Mouse (Mus musculus) heart, postnatal 14 days (tissue): Measurements from ENCODE around the gene Wsb1. TPM values are rescaled to one million over a fixed set of nuclear protein-coding genes. Genes with fewer than 3 reads are reported as not detected.
A peak's percentile ranks its signal among the peaks of the same experiment; 100 is the strongest.
"Not testable (repeated sequence)": the region's sequence is repeated elsewhere in the genome, so short reads cannot be mapped to it uniquely, and the experiment has no call there.

Experiments
- DNase-seq, 2 experiments: peaks; one replicate each; pipeline ENCODE4 v3.0.0; 2021 to 2022
- intact Hi-C: fragments of 180-260 bp; cut with DNase I; formaldehyde crosslinking; loops from one replicate; pipeline ENCODE4 v1.15.1; 2025
- total RNA-seq, 2 experiments: library from RNA; stranded (reverse); gene quantifications; 2 replicates each; pipeline ENCODE4 v1.2.3; 2021

The Wsb1 gene
- total RNA-seq, 2 experiments from 2014 or later: 25.3 to 27.7 TPM

- peak; percentile 14 to 45 for DNase-seq
- intact Hi-C loops: no loop called here
Observed at GRCm38 (mm10) chr11:79279732-79280405, 25.4 kb upstream of the Wsb1 start.

- DNase-seq: no peak
- intact Hi-C loops: no loop called here
Observed at GRCm38 (mm10) chr11:79273757-79274156, 19.3 kb upstream of the Wsb1 start.

GRCm38 (mm10) chr11:79273039-79273438, 18.6 kb upstream of the Wsb1 start:
- DNase-seq: no peak
- intact Hi-C loops: no loop called here

DNA sequence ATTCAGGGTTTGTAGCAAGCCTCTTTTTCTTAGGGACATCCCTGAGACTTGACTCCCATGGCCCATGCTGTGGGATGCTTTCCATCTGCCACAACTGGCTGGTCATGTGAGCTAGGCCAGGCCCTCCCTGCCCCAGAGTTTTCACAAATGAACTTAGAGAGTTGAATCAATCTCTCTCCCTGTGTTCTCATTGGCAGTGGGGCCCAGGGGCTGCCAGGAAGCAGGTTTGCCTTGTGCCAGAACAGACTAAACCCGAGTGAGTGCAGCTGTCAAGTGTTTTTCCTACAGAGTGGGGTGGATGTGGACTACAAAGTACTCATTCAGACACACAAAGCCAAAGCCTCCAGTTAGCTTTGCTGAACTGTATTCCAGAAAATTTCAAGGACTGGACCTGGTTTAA, 12.7 kb upstream of the Wsb1 start:
- DNase-seq: peak; percentile 44 to 59
- intact Hi-C loops: no loop called here

DNA sequence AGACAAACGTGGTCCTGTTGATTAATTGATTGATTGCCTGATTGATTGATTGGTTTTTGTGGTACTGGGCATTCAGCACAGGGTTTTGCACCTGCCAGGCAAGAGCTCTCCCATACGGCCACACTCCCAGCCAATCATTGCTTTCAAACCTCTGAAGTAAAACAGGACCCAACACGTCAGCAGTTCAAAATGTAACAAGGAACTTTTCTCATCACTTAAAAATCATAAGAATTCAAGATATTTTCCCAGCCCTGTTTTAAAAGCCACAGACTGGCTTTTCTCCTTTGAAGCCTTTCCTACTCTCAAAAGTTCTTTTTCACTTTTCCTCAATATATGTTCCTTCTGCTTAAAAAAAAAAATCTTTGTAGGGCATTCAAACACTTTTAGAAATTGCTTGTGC, 9.9 kb upstream of the Wsb1 start:
- DNase-seq: no peak
- intact Hi-C loops: no loop called here

GRCm38 (mm10) chr11:79260126-79260525, 5.7 kb upstream of the Wsb1 start:
- DNase-seq, intact Hi-C loops: not testable (repeated sequence)

GRCm38 (mm10) chr11:79258738-79259137, 4.3 kb upstream of the Wsb1 start:
- no peak for DNase-seq
- intact Hi-C loops: no loop called here

GRCm38 (mm10) chr11:79253542-79254390, 705 bp downstream of the Wsb1 start:
- peak; percentile 62 for DNase-seq
- intact Hi-C loops: loop anchor here (2.0 to 5.0 kb wide), 2 partner anchors 29 to 34 kb away; no protein-coding TSS in a partner anchor

DNA sequence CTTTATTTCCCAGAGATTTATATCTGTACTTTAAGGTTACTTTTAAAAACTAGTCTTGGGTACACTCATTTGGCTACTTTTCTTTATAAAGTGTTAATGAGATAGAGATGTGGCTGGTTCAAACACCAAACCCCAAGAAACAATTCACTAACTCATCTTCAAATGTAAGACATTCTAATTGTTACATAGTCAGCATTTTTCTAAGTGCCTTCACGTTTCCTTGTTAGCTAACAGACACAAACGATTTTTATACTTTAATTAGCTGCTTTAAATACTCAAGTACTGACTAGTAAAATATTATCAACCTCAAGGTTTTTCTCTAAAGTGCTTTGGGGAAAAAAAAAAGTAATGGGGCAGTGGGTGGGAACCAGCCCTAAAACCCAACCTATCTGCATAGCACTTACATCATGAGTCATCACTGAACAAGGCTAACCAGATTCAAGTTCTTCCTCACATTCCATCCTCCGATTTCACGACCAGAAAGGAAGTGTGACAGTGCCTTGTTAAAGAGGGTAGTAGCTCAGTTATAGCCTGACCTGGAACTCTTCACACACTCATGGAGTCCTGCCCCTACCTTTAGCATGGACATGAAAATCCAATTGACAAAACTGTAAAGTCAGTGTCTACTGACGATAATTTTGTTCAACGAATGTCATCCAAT, 1.5 kb downstream of the Wsb1 start:
- peak in 1 of 2 experiments; percentile 15 for DNase-seq
- intact Hi-C loops: loop anchor here (5.0 kb wide), 1 partner anchor 34 kb away; no protein-coding TSS in a partner anchor

DNA sequence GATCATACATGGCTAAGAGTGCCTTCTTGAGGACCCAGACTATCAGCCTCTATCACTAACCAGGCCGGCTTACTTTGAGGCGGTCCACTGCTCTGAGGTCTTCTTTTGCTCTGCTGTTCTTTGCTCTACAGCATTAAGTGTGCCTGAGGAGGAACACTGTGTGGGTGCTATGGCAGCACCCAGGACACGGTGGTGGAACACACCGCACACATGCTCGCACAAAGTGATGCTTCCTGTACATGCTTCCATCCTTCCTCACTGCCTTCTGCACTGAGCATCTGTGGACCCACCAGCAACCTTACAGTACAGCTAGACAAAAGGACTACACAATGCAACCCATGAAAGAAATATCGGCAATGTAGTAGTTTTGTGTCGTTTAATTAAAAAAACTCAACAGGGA, 15.4 kb downstream of the Wsb1 start:
- DNase-seq: peak in 1 of 2 experiments; percentile 1
- intact Hi-C loops: no loop called here

DNA sequence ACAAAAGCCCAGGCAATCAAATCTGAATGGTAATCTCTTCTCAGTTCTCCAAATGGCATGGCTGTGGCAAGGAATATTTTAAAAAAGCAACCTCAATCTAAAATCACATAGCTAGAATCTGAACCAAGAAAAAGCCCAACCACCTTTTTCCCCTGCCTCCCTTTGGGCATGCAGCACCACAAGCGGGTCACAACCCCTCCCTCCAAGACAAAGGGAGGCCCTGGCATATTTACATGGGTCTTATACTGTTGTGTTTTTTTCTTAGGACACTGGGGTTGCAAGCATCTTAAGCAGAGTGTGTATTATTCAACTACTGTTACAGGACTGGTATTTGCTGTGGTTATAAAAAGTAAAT, 16.1 kb downstream of the Wsb1 start:
- intact Hi-C loops: no loop called here

DNA sequence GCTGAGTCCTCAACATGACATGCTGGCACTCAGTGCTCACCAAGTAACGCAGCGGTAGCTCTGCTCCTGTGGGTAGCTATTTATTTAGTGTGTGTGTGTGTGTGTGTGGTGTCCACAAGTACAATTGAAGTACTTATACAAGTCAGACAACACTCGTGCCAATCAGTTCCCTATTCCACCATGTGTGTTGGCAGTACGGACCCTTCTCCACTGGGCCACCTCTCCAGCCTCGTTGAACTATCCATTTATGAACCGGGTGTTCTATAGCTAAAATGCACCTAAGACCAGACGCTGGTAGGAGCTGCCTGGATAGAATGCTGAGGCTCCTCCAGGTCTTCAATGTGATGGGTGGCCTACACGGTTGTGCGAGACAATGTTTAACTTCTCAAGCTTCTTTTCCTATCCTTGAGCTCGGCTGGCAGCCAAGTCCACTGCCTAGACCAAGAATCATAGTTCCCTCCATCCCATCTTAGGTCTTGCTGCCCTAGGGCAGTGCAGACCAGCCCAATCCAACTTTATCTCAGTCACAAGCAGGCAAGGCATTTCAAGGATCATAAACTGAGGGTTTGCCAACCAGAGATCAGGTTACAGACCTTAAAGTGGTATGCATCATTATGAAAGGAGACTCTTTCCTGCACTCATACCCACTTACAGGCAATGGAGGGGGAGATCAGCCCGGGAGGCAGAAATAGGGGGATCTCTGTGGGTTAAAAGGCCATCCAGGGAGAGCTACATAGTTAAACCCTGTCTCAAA, 16.6 kb downstream of the Wsb1 start:
- intact Hi-C loops: no loop called here
- DNase-seq: peak; percentile 34 to 42

More for the DNA sequence above, 16.1 kb downstream of the Wsb1 start:
- peak; percentile 39 to 72 for DNase-seq

- DNase-seq: no peak
- intact Hi-C loops: no loop called here
Observed at GRCm38 (mm10) chr11:79230251-79230570, 24.3 kb downstream of the Wsb1 start.

DNA sequence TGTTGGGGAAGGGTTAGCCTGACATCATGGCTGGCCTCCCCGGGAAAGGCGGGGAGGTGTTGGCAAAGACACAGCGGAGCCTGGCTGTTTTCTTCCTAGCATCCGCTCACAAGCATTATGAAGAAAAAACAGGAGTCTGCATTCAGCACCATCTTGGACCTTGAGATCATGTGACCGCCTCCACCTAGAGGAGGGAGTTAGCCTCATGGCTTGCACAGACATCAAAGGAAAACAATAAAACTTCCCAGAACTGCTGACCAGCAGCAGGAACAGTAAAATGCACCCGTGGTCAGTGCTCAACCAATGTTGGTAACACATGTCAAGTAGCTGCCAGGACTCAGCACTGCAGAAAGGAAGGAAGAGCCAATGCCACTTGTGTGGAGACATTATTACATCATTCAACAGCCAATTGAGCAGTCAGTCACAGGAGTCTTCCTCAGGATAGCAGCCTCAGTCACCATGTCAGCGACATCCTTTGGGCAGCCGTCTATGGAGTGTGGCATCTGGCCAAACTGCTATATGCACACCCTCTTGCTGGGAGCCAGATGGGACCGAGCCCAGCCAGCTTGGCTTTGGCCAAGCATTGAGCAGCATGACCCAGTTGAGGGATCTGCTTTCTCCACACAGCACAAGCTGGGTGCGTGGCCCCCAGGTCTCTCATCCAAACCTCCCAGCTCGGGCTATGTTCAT, 24.8 kb downstream of the Wsb1 start:
- peak; percentile 42 to 55 for DNase-seq
- intact Hi-C loops: no loop called here

DNA sequence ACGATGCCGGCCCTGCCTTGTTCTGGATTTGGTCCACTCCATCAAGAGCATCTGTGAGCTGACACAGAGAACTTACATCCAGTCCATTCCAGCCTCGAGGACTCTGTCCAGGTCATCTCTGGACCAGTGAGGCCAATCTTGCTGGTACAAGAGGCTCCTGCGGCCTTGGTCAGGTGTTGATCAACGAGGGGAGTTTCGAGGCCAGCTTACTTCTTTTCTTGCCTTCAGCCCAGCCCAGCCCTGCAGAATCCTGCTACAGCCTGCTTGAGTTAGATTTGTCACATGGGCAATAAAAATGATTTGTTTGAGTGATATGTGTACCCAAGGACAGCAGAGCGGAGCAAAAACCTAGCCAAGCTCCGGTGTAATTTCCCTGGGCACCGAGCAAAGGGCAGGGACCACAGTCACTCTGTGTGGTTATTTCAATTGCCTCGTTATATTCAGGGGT, 25.4 kb downstream of the Wsb1 start:
- intact Hi-C loops: no loop called here
- peak in 1 of 2 experiments; percentile 4 for DNase-seq

DNA sequence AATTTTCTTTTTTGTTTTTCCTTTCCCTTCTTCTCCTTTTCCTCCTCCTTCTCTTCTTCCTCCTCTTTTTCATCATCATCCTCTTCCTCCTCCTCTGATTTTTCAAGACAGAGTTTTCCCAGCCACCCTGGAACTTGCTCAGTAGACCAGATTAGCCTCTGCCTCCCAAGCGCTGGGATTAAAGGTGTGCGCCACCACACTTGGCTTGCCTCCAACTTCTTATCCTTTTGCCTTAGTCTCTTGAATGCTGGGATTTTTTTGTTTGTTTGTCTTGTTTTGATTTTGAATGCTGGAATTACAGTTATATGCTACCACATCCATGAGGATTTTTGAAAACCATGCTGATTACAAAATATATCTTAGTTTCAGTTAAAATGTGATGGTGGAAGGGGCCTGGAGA, 26.4 kb downstream of the Wsb1 start:
- peak in 1 of 2 experiments; percentile 0 for DNase-seq
- intact Hi-C loops: no loop called here

GRCm38 (mm10) chr11:79225371-79226155, 28.9 kb downstream of the Wsb1 start:
- peak in 1 of 2 experiments; percentile 7 for DNase-seq
- intact Hi-C loops: loop anchor here (2.0 kb wide), 2 partner anchors 29 to 65 kb away; partner anchors contain the start of gene Wsb1

- intact Hi-C loops: loop anchor here (1.0 to 2.0 kb wide), 3 partner anchors 30 to 174 kb away; partner anchors contain the start of gene Wsb1
- DNase-seq: peak; percentile 92 to 96
Observed at GRCm38 (mm10) chr11:79224562-79225280, 29.8 kb downstream of the Wsb1 start.
